Mouse (Mus musculus) forebrain, embryonic 10.5 days (tissue): ENCODE data around the gene Muc5ac. TPM values are rescaled to one million over a fixed set of nuclear protein-coding genes. Genes with fewer than 3 reads are reported as not detected.

Experiments used
- DNase-seq: peaks from one replicate; pipeline ENCODE4 v3.0.0-alpha.2; 2017; ENCODE audit warnings: low spot score; ENCODE audit errors: extremely low spot score
- H3K27ac ChIP-seq: fragments of 300-500 bp; sonication (generic); 2 replicates; pipeline ENCODE4 v1.5.1; 2016; ENCODE audit warnings: mild to moderate bottlenecking
- H3K27me3 ChIP-seq: fragments of 300-500 bp; sonication (generic); 2 replicates; pipeline ENCODE4 v1.6.1; 2016; ENCODE audit warnings: mild to moderate bottlenecking; ENCODE audit not compliant: poor library complexity, severe bottlenecking
- H3K36me3 ChIP-seq: fragments of 300-500 bp; sonication (generic); replicated peaks from 2 replicates; pipeline ENCODE4 v1.6.1; 2016; ENCODE audit warnings: mild to moderate bottlenecking, moderate library complexity
- H3K4me1 ChIP-seq: fragments of 300-500 bp; sonication (generic); 2 replicates; pipeline ENCODE4 v1.6.1; 2016
- H3K4me3 ChIP-seq: fragments of 300-500 bp; sonication (generic); 2 replicates; pipeline ENCODE4 v1.5.1; 2016; ENCODE audit warnings: mild to moderate bottlenecking, moderate library complexity
- H3K9me3 ChIP-seq: fragments of 300-500 bp; sonication (generic); 2 replicates; pipeline ENCODE4 v1.6.1; 2016; ENCODE audit warnings: mild to moderate bottlenecking, moderate library complexity
- WGBS: fragments of 180-500 bp; shearing (Covaris S2); methylation state at CpG from one replicate; pipeline ENCODE4 v1.1.7; 2016; 5-methylcytosine and 5-hydroxymethylcytosine counted together
- polyA plus RNA-seq: library from polyadenylated mRNA; unstranded; fragments of >200 nt; fragmentation: Nextera tagmentation; extraction: Ambion mirVana; gene quantifications from 2 replicates; pipeline ENCODE4 v1.2.1, GENCODE M21; 2016

Gene Muc5ac
- polyA plus RNA-seq, 1 experiment from 2014 or later, result not detected

- no peak for DNase-seq
- WGBS, result 84% methylated on average over 4 of the region's 4 CpGs
- Histone ChIP-seq H3K9me3 (no peaks in the 10 kb centered on the region), H3K27ac (no peak overlapping the region), H3K36me3 (no peaks in the 10 kb centered on the region), H3K4me1 (no peaks in the 10 kb centered on the region), H3K27me3 (no peaks in the 10 kb centered on the region), H3K4me3 (no peak overlapping the region)
Measured at GRCm38 (mm10) chr7:141861046-141861445, 72.3 kb downstream of the Muc5ac start.

Other genes with a start within 250 kb of the Muc5ac start
- 24.8 and 25.4 TPM in 2 replicates for gene Chid1, start 249.1 kb upstream of the Muc5ac start, polyA plus RNA-seq
- gene Ap2a2, start 226.8 kb upstream of the Muc5ac start, polyA plus RNA-seq, result 104 and 105 TPM in 2 replicates
- gene Muc6, start 133.7 kb upstream of the Muc5ac start, polyA plus RNA-seq, result 0.11 and 0.16 TPM in 2 replicates
- gene Muc2, start 98.6 kb upstream of the Muc5ac start, polyA plus RNA-seq, result 0.17 TPM in 1 of 2 replicates, not detected in the other
- 0.01 TPM in 2 replicates for gene Muc5b, start 50.1 kb downstream of the Muc5ac start, polyA plus RNA-seq
- gene Tollip, start 129.5 kb downstream of the Muc5ac start, polyA plus RNA-seq, result 51.2 and 53.2 TPM in 2 replicates
- 6.0 and 6.7 TPM in 2 replicates for gene Brsk2, start 160.8 kb downstream of the Muc5ac start, polyA plus RNA-seq